Mouse (Mus musculus) embryonic fibroblast, embryonic 13.5 days (primary cell): Measurements from ENCODE around the gene Zfp940. TPM values are rescaled to one million over a fixed set of nuclear protein-coding genes. Genes with fewer than 3 reads are reported as not detected.

Experiments used
- H3K27ac ChIP-seq: 2 replicates; pipeline ENCODE4 v1.5.1; 2012; ENCODE audit warnings: low read length, control low read depth, inconsistent platforms; ENCODE audit not compliant: insufficient read depth
- H3K4me1 ChIP-seq: 2 replicates; pipeline ENCODE4 v1.6.1; 2011; ENCODE audit warnings: low read length; ENCODE audit not compliant: control insufficient read depth, insufficient read depth
- H3K4me3 ChIP-seq: 2 replicates; pipeline ENCODE4 v1.5.1; 2011; ENCODE audit warnings: mild to moderate bottlenecking, control low read depth, low read length; ENCODE audit not compliant: insufficient read depth
- CTCF ChIP-seq: IDR thresholded peaks from 2 replicates; pipeline ENCODE4 v1.5.1; 2011; ENCODE audit warnings: mild to moderate bottlenecking, control low read depth, low read length, moderate library complexity, borderline replicate concordance; ENCODE audit not compliant: insufficient read depth
- POLR2A ChIP-seq: IDR thresholded peaks from 2 replicates; pipeline ENCODE4 v1.6.1; 2011; ENCODE audit warnings: low read depth, mild to moderate bottlenecking, control low read depth, low read length, moderate library complexity
- polyA plus RNA-seq: library from polyadenylated mRNA; stranded (reverse); fragments of >200 nt; gene quantifications from 2 replicates; pipeline ENCODE4 v1.2.4, GENCODE M21; 2011; ENCODE audit warnings: low read depth; ENCODE audit not compliant: missing spikeins, insufficient read length

Zfp940 gene
- polyA plus RNA-seq, 1 experiment: 5.2 TPM

- TF ChIP-seq POLR2A (no peak), CTCF (no peak)
- peaks cover 3% of the 10 kb centered on the region; the same call in 1 of the 2 replicates for H3K4me1 ChIP-seq
Measured at GRCm38 (mm10) chr7:29812244-29812643, 41.2 kb downstream of the Zfp940 start.

DNA sequence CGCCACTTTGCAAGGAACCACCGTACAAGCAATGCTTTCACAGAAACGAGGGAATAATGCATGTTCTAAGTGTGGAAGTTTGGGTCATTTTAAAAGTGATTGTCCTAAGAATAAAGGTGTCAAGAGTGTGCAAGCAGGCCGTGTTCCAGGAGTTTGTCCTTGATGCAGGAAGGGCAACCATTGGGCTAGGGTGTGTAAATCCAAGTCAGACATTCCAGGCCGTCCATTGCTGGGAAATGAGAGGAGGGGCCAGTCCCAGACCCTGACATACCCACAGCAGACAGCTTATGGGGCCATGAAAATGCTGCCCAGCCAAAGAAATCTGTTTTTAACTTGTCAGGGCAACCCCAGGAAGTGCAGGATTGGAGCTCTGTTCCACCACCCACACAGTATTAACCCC, 46.4 kb downstream of the Zfp940 start:
- TF ChIP-seq CTCF: no peak
- no peak for TF ChIP-seq POLR2A
- Histone ChIP-seq H3K4me3 (no peak overlapping the region), H3K27ac (no peak overlapping the region), H3K4me1 (no peaks in the 10 kb centered on the region)

More at GRCm38 (mm10) chr7:29812244-29812643, 41.2 kb downstream of the Zfp940 start:
- no peak overlapping the region for H3K27ac ChIP-seq
- H3K4me3 ChIP-seq: no peak overlapping the region

- Histone ChIP-seq H3K4me3 (no peak overlapping the region), H3K4me1 (peaks cover 3% of the 10 kb centered on the region; the same call in 1 of the 2 replicates), H3K27ac (no peak overlapping the region)
- TF ChIP-seq CTCF: no peak
- no peak for TF ChIP-seq POLR2A
Measured at GRCm38 (mm10) chr7:29792906-29793305, 60.6 kb downstream of the Zfp940 start.

DNA sequence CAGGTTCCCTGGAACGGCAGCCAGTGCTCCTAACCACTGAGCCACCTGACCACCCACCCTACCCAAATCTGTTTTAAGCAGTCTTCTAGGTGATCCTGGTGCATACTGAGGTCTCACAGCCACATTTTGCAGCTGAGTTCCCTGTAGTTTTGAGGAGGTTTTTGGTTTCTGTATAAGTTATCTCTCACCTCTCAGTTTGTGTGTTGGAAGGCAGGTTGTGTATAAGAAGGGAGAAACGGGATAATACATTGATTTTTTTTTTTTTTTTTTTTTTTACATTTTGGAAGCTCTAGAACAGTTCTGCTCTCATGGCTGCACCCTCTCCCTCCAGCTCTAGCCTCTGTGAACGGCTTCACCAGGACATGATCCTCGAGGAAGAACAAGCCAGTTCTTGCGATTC, 67.6 kb downstream of the Zfp940 start:
- Histone ChIP-seq H3K4me1 (peaks cover 3% of the 10 kb centered on the region; the same call in 1 of the 2 replicates), H3K27ac (no peak overlapping the region), H3K4me3 (peak overlapping the region; percentile 13; the same call in 1 of the 2 replicates)
- no peak for TF ChIP-seq CTCF

GRCm38 (mm10) chr7:29785023-29785422, 68.4 kb downstream of the Zfp940 start:
- Histone ChIP-seq H3K4me1 (peaks cover 3% of the 10 kb centered on the region; the same call in 1 of the 2 replicates), H3K4me3 (peak overlapping the region; percentile 77; the same call in 1 of the 2 replicates), H3K27ac (no peak overlapping the region)
- TF ChIP-seq CTCF (no peak), POLR2A (no peak)

DNA sequence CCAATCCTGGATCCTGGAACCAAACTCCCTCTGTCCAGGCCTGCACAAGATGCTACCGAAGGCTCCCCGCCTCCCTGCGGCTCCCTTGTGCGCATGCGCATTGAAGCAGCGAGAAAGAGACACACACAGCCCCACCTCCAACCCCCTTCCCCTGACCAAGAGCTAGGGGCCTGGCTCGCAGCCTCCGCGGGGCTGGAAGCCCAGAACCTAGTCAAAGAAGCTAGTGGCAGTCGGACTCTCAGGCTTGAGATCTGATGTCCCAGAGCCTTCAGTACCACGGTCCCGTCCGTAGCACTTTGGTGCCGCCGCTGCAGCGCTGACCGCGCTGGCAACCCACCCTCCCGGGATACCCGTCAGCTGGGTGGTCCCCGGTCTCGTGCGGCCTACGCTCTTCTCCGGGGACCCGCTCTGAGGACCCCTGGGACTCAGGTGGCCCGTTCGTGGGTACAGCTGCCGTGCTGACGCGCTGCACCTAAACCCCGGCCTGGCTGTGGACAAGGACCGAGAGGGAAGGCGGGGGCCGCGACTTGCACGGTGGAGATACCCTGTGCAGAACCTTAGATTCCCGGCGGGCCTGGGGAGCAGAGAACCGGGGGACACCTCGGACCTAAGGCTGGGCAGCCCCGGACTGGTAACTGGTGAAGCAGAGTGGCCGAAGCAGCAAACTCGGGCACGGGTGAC, 69.5 kb downstream of the Zfp940 start, which contains the start of gene Zfp30:
Gene Zfp30 (plus strand): TSS at position 128 of the 681 bp plus-strand sequence.
- no peak for TF ChIP-seq CTCF
- peak; percentile 82 for TF ChIP-seq POLR2A
- Histone ChIP-seq H3K4me3 (peak within 1 kb of the TSS; percentile 77), H3K4me1 (no peaks in the 10 kb centered on the region), H3K27ac (peak within 1 kb of the TSS; percentile 59)

Other genes starting within 250 kb of the Zfp940 start
- gene Catsperg2, start 126.6 kb downstream of the Zfp940 start, polyA plus RNA-seq: not detected in 2 replicates
- gene Zfp84, start 85.1 kb downstream of the Zfp940 start, polyA plus RNA-seq: 10.3 and 13.3 TPM in 2 replicates
- 3.7 and 4.4 TPM in 2 replicates for gene Zfp30, start 69.7 kb downstream of the Zfp940 start, polyA plus RNA-seq
- gene Zfp790, start 37.6 kb downstream of the Zfp940 start, polyA plus RNA-seq: 12.0 and 14.3 TPM in 2 replicates
- gene Zfp420, start 6.3 kb upstream of the Zfp940 start, polyA plus RNA-seq: 5.8 and 7.3 TPM in 2 replicates
- gene Zfp27, start 52.9 kb upstream of the Zfp940 start, polyA plus RNA-seq: 11.0 and 12.5 TPM in 2 replicates
- 6.5 and 11.6 TPM in 2 replicates for gene Zfp383, start 54.6 kb upstream of the Zfp940 start, polyA plus RNA-seq
- 8.0 and 11.9 TPM in 2 replicates for gene Zfp74, start 100.4 kb upstream of the Zfp940 start, polyA plus RNA-seq
- 17.4 and 21.7 TPM in 2 replicates for gene Zfp568, start 130.3 kb upstream of the Zfp940 start, polyA plus RNA-seq
- gene Zfp14, start 197.7 kb upstream of the Zfp940 start, polyA plus RNA-seq: 3.1 and 3.6 TPM in 2 replicates
- 1.8 and 2.8 TPM in 2 replicates for gene Zfp82, start 219.2 kb upstream of the Zfp940 start, polyA plus RNA-seq
- gene Gm26920, start 236.7 kb upstream of the Zfp940 start, polyA plus RNA-seq: 2.3 and 2.7 TPM in 2 replicates
- gene Zfp566, start 236.9 kb upstream of the Zfp940 start, polyA plus RNA-seq: 2.7 and 4.8 TPM in 2 replicates
- 95.0 and 119 TPM in 2 replicates for gene Zfp260, start 241.1 kb upstream of the Zfp940 start, polyA plus RNA-seq